Mouse (Mus musculus) heart, embryonic 13.5 days (tissue): Measurements from ENCODE around the gene Dlg3. TPM values are rescaled to one million over a fixed set of nuclear protein-coding genes. Genes with fewer than 3 reads are reported as not detected.

Source experiments
- ATAC-seq: fragments of 200-750 bp; cut with Nextera tagmentation; 2 replicates; pipeline ENCODE4 v1.8.0; 2017; ENCODE audit warnings: moderate TSS enrichment; ENCODE audit not compliant: insufficient number of reproducible peaks, low FRiP score, low TSS enrichment; ENCODE audit errors: extremely low read depth
- H3K27ac ChIP-seq: fragments of 300-500 bp; sonication (generic); replicated peaks from 2 replicates; pipeline ENCODE4 v1.5.1; 2015; ENCODE audit warnings: moderate library complexity, mild to moderate bottlenecking, inconsistent platforms
- H3K27me3 ChIP-seq: fragments of 300-500 bp; sonication (generic); replicated peaks from 2 replicates; pipeline ENCODE4 v1.6.1; 2015; ENCODE audit warnings: mild to moderate bottlenecking, inconsistent platforms
- H3K36me3 ChIP-seq: fragments of 300-500 bp; sonication (generic); 2 replicates; pipeline ENCODE4 v1.6.1; 2015; ENCODE audit warnings: mild to moderate bottlenecking, inconsistent platforms
- H3K4me1 ChIP-seq: fragments of 300-500 bp; sonication (generic); 2 replicates; pipeline ENCODE4 v1.6.1; 2015; ENCODE audit warnings: inconsistent platforms
- H3K4me2 ChIP-seq: fragments of 300-500 bp; sonication (generic); 2 replicates; pipeline ENCODE4 v1.6.1; 2015; ENCODE audit warnings: inconsistent platforms, mild to moderate bottlenecking, moderate library complexity
- H3K4me3 ChIP-seq: fragments of 300-500 bp; sonication (generic); 2 replicates; pipeline ENCODE4 v1.5.1; 2015; ENCODE audit warnings: moderate library complexity, mild to moderate bottlenecking, inconsistent platforms
- H3K9ac ChIP-seq: fragments of 300-500 bp; sonication (generic); 2 replicates; pipeline ENCODE4 v1.6.1; 2015; ENCODE audit warnings: inconsistent platforms, mild to moderate bottlenecking, moderate library complexity
- H3K9me3 ChIP-seq: fragments of 300-500 bp; sonication (generic); 2 replicates; pipeline ENCODE4 v1.6.1; 2016; ENCODE audit warnings: inconsistent platforms
- WGBS: fragments of 180-500 bp; shearing (Covaris S2); methylation state at CpG from one replicate; pipeline ENCODE4 v1.1.7; 2015; ENCODE audit warnings: mixed read lengths; 5-methylcytosine and 5-hydroxymethylcytosine counted together
- polyA plus RNA-seq: library from polyadenylated mRNA; unstranded; fragments of >200 nt; fragmentation: Nextera tagmentation; extraction: Ambion mirVana; gene quantifications from 2 replicates; pipeline ENCODE4 v1.2.1, GENCODE M21; 2015

Gene Dlg3
- polyA plus RNA-seq, 1 experiment from 2014 or later: 1.7 TPM

DNA sequence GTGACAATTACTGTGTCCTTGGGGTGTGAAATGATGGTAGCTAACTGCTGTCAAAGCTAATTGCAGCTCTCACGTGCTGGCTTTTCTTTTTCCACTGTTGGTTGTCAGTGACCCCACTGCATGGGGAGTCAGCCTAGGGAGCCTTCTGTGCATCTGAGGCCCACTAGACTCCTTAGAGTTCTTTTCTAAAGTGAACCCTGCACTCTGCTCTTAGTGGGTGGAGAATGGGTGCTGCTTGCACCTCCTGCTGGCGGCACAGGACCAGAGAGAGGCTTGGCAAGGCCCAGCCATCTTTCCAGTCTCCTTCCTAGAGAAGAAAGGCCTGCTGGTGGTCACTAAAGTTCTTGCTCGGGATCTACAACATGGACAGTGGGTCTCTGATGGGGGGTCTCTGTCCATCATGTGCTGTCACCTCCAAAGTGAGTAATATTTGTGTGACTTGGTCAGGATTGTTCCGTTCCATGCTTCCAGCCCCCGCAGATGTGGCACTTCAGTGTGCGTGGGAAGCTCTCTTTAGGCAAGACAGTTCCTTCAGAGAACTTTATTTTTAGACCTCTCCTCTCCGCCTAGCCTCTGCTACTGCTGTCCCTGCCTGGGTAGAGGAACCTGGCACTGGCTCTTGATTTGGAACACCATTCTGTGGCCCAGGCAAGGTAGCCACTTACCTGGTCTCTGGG is 30.5 kb downstream of the Dlg3 start:
- ATAC-seq: no peak
- no peak overlapping the region for H3K9ac ChIP-seq
- no peaks in the 10 kb centered on the region for H3K9me3 ChIP-seq
- no peak overlapping the region for H3K4me2 ChIP-seq
- peaks cover 10% of the 10 kb centered on the region; the same call in 1 of the 2 replicates for H3K36me3 ChIP-seq
- 0 out of 2 replicates have a peak, but pooled peaks cover 2% of the 10 kb centered on the region for H3K27me3 ChIP-seq
- no peak overlapping the region for H3K4me3 ChIP-seq
- H3K27ac ChIP-seq: peak overlapping the region; percentile 36
- WGBS: 55% methylated on average over 7 of the region's 7 CpGs
- peaks cover 24% of the 10 kb centered on the region for H3K4me1 ChIP-seq

- no peak overlapping the region for H3K4me3 ChIP-seq
- peaks cover 18% of the 10 kb centered on the region; the same call in 1 of the 2 replicates for H3K4me1 ChIP-seq
- no peak overlapping the region for H3K4me2 ChIP-seq
- H3K36me3 ChIP-seq: peaks cover 10% of the 10 kb centered on the region; the same call in 1 of the 2 replicates
- no peak overlapping the region for H3K9ac ChIP-seq
- ATAC-seq: no peak
- 24% methylated on average over 2 of the region's 2 CpGs for WGBS
- H3K27ac ChIP-seq: 0 out of 2 replicates have a peak overlapping the region, but pooled peaks have one; percentile 16
- no peaks in the 10 kb centered on the region for H3K9me3 ChIP-seq
- 0 out of 2 replicates have a peak, but pooled peaks cover 3% of the 10 kb centered on the region for H3K27me3 ChIP-seq
Measured at GRCm38 (mm10) chrX:100800643-100801042, 33.1 kb downstream of the Dlg3 start.

GRCm38 (mm10) chrX:100802034-100802433 is 34.5 kb downstream of the Dlg3 start:
- 73% methylated on average over 6 of the region's 6 CpGs for WGBS
- Histone ChIP-seq H3K27ac (no peak overlapping the region), H3K4me3 (no peak overlapping the region), H3K9ac (no peak overlapping the region), H3K4me1 (peaks cover 18% of the 10 kb centered on the region; the same call in 1 of the 2 replicates), H3K36me3 (peaks cover 15% of the 10 kb centered on the region), H3K4me2 (no peak overlapping the region), H3K9me3 (no peaks in the 10 kb centered on the region), H3K27me3 (0 out of 2 replicates have a peak, but pooled peaks cover 3% of the 10 kb centered on the region)
- no peak for ATAC-seq

DNA sequence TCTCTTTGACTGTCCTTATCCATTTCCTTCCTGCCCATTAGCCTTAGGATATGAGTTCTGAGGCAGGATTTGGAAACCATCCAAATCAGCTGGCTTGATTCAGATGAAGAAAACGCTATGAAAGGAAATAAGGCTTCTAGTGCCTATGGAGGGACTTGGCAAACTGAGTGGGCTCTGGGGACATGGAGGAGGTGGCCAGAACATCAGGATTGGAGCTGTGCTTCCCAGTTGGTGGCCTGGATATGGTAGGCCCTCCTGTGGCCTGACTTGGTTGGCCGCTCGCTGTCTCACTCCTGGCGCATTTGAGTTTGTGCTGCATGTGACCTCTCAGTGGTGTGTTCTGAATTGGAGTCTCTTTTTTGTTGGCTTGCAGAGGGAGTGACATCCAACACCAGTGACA is 43.6 kb downstream of the Dlg3 start:
- no peak overlapping the region for H3K4me3 ChIP-seq
- no peaks in the 10 kb centered on the region for H3K27me3 ChIP-seq
- peaks cover 17% of the 10 kb centered on the region for H3K4me1 ChIP-seq
- no peak overlapping the region for H3K27ac ChIP-seq
- peaks cover 68% of the 10 kb centered on the region for H3K36me3 ChIP-seq
- H3K4me2 ChIP-seq: no peak overlapping the region
- 74% methylated on average over 4 of the region's 4 CpGs for WGBS
- no peaks in the 10 kb centered on the region for H3K9me3 ChIP-seq
- H3K9ac ChIP-seq: no peak overlapping the region
- no peak for ATAC-seq

GRCm38 (mm10) chrX:100814139-100814538 is 46.6 kb downstream of the Dlg3 start:
- H3K9ac ChIP-seq: no peak overlapping the region
- no peak overlapping the region for H3K4me3 ChIP-seq
- H3K4me2 ChIP-seq: no peak overlapping the region
- 71% methylated on average over 8 of the region's 8 CpGs for WGBS
- H3K36me3 ChIP-seq: peaks cover 56% of the 10 kb centered on the region
- H3K27me3 ChIP-seq: no peaks in the 10 kb centered on the region
- H3K4me1 ChIP-seq: peaks cover 17% of the 10 kb centered on the region
- no peak overlapping the region for H3K27ac ChIP-seq
- ATAC-seq: no peak
- H3K9me3 ChIP-seq: no peaks in the 10 kb centered on the region

DNA sequence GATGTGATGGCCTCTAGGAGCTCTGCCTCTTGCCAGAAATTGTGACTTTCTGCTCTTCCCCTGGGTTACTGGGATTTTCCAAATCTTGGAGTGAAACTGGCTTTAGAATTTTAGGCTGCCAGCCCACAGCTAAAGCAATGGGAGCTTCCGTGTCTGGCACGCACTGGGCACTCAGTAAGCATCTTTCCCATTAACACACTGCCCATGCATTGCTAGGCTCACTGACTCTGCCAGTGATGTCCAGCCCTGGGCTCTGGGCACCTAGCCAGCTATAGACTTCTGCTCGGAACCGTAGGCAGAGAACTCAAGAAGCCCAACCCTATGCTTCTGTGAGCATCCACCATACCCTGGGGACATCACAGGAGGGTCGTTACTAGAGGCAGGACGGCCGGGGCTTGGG is 48.2 kb downstream of the Dlg3 start:
- Histone ChIP-seq H3K9ac (no peak overlapping the region), H3K27me3 (no peaks in the 10 kb centered on the region), H3K4me1 (peaks cover 4% of the 10 kb centered on the region), H3K36me3 (peaks cover 56% of the 10 kb centered on the region), H3K4me3 (no peak overlapping the region), H3K4me2 (no peak overlapping the region), H3K9me3 (no peaks in the 10 kb centered on the region), H3K27ac (no peak overlapping the region)
- WGBS: 66% methylated on average over 7 of the region's 7 CpGs
- ATAC-seq: no peak

GRCm38 (mm10) chrX:100818681-100819080 is 51.2 kb downstream of the Dlg3 start:
- Histone ChIP-seq H3K4me2 (no peak overlapping the region), H3K27ac (no peak overlapping the region), H3K9me3 (no peaks in the 10 kb centered on the region), H3K36me3 (peaks cover 36% of the 10 kb centered on the region), H3K9ac (no peak overlapping the region), H3K4me3 (no peak overlapping the region), H3K4me1 (no peaks in the 10 kb centered on the region), H3K27me3 (no peaks in the 10 kb centered on the region)
- WGBS: 84% methylated on average over 9 of the region's 9 CpGs
- no peak for ATAC-seq

DNA sequence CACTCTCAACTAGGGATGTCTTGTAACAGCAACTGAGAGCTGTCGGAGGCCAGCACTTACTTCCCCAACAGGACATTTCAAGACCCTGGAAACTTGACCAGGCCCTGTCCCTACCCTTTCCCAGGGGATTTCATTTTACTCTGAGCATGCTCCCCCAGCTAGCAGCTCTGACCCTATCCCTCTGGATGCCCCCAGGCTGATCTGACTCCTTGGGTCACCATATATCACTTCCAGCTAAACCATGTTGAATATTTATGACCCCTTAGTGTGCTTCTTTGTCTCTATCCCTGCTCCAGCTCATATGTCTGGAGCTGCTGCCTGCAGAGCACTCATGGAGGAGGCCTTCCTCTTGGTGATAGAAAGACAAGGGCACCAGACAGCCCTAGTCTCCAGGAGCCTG is 53.6 kb downstream of the Dlg3 start:
- Histone ChIP-seq H3K27ac (no peak overlapping the region), H3K36me3 (peaks cover 12% of the 10 kb centered on the region; the same call in 1 of the 2 replicates), H3K9ac (no peak overlapping the region), H3K27me3 (no peaks in the 10 kb centered on the region), H3K9me3 (no peaks in the 10 kb centered on the region), H3K4me1 (no peaks in the 10 kb centered on the region), H3K4me2 (no peak overlapping the region), H3K4me3 (no peak overlapping the region)
- 67% methylated on average over 1 of the region's 1 CpGs for WGBS
- ATAC-seq: no peak

GRCm38 (mm10) chrX:100825557-100825956 is 58.0 kb downstream of the Dlg3 start:
- Histone ChIP-seq H3K9me3 (no peaks in the 10 kb centered on the region), H3K27ac (no peak overlapping the region), H3K4me3 (no peak overlapping the region), H3K9ac (no peak overlapping the region), H3K4me2 (no peak overlapping the region), H3K27me3 (no peaks in the 10 kb centered on the region), H3K4me1 (no peaks in the 10 kb centered on the region), H3K36me3 (no peaks in the 10 kb centered on the region)
- WGBS: 39% methylated on average over 1 of the region's 1 CpGs
- ATAC-seq: no peak

GRCm38 (mm10) chrX:100832806-100833205 is 65.3 kb downstream of the Dlg3 start:
- no peaks in the 10 kb centered on the region for H3K4me1 ChIP-seq
- no peak overlapping the region for H3K27ac ChIP-seq
- H3K27me3 ChIP-seq: 0 out of 2 replicates have a peak, but pooled peaks cover 10% of the 10 kb centered on the region
- no peak for ATAC-seq
- no peak overlapping the region for H3K4me2 ChIP-seq
- no peaks in the 10 kb centered on the region for H3K36me3 ChIP-seq
- H3K4me3 ChIP-seq: no peak overlapping the region
- no peak overlapping the region for H3K9ac ChIP-seq
- no peaks in the 10 kb centered on the region for H3K9me3 ChIP-seq
- WGBS: 74% methylated on average over 2 of the region's 2 CpGs

DNA sequence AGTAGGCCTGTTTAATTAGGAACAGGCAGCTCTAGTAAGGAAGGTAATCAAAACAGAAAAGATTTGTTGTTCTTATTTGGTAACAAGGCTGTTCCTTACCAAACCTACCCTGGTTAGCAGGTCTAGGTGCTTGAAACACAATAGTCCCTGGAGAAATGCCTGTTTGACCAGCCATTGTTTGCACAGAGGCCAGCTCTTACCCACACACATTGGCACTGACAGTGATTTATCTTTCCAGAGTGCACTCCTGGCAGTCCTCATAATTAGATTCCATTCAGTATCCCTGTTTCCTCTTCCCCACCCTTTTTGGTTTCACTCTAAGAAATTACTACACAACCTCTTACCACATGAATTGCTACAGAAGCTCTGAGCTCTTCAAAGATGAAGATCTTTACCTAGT is 71.7 kb downstream of the Dlg3 start:
- H3K9me3 ChIP-seq: no peaks in the 10 kb centered on the region
- peaks cover 16% of the 10 kb centered on the region; the same call in 1 of the 2 replicates for H3K27me3 ChIP-seq
- H3K27ac ChIP-seq: no peak overlapping the region
- no peaks in the 10 kb centered on the region for H3K36me3 ChIP-seq
- H3K9ac ChIP-seq: no peak overlapping the region
- no peak for ATAC-seq
- H3K4me1 ChIP-seq: no peaks in the 10 kb centered on the region
- H3K4me3 ChIP-seq: no peak overlapping the region
- no peak overlapping the region for H3K4me2 ChIP-seq
